Mouse (Mus musculus): ENCODE data around the gene Nuak2. TPM values are rescaled to one million over a fixed set of nuclear protein-coding genes. Genes with fewer than 3 reads are reported as not detected.
"Not testable (repeated sequence)": the region's sequence is repeated elsewhere in the genome, so short reads cannot be mapped to it uniquely, and the experiment has no call there.

Nuak2 gene
- total RNA-seq, 2 experiments from 2014 or later = 1.1 to 1.3 TPM

DNA sequence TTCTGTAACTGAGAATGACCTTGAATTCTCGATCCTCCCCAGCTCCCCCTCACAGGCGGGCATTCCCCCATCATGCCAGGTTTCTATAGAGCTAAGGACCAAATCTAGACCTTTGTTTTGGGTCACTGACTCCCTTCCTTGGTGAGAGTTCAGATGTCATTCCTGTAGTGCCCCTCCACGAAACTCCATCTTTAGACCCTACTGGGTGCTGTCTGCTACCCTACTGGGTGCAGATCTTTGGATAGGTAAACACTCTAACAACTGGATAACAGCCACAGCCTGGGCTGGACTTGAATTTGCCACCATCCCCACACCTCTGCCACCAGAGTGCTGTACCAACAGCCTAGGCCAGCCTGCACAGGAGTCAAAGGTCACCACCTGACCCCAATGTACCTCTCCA is 26.6 kb downstream of the Nuak2 start:
- intact Hi-C loops (cut with DNase I) = no loop called here
- DNase-seq (ENCODE audit: extremely low spot score in 1 of 2, low spot score in 2 of 2) = no peak

DNA sequence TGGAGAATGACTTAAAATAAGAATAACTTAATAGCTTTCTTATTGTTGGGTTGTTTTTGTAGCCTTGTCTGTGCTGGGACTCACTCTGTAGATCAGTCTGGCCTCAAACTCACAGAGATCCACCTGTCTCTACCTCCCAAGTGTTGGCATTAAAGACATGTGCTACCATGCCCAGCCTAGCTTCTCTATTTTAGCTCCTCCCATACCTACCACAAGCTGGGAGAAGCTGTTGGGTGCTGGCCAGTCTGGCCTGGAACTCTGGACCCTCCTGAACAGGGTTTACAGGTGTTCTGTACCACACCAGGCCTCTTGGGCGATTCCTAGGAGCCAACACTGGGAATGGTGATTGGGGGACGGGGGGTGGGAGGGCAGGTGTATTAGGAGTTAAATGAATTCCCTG is 27.3 kb downstream of the Nuak2 start:
- intact Hi-C loops (cut with DNase I) = no loop called here
- no peak for DNase-seq (ENCODE audit: extremely low spot score in 1 of 2, low spot score in 2 of 2)

DNA sequence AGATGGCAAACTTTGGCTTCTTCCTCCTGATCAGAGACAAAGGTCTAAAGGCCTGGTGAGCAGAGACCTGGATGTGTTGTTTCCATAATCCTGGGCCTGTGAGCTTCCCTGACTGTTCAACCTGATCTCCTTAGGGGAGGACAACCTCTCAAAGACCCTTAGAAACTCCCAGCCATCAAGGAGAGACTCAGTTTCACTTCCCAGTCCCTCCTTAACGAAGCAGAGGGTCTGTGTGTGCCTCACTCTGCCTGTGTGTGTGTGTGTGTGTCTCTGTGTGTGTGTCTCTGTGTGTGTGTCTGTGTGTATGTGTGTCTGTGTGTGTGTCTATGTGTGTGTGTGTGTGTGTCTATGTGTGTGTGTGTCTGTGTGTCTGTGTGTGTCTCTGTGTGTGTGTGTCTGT is 27.7 kb downstream of the Nuak2 start:
- DNase-seq (ENCODE audit: extremely low spot score in 1 of 2, low spot score in 2 of 2) = no peak
- intact Hi-C loops (cut with DNase I) = no loop called here

DNA sequence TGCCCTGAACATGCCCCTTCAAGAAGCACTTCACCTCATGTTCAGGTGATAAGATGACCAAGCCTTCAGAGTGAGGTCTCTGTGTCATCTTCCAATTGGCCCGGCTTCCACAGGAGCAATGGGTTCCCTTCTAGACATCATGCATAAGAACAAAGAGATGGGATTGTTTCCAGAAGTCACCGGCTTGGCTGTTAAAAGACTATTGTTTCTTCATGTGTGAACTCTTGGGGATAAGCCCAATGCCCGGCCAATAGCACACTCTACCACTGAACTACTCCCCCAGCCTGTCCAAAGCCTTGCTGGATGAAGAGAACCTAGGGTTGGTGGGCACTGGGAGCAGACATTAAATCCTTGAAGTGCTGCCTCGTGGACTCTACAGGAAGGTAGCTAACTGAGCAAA is 29.6 kb downstream of the Nuak2 start:
- no peak for DNase-seq (ENCODE audit: extremely low spot score in 1 of 2, low spot score in 2 of 2)
- intact Hi-C loops (cut with DNase I) = no loop called here

DNA sequence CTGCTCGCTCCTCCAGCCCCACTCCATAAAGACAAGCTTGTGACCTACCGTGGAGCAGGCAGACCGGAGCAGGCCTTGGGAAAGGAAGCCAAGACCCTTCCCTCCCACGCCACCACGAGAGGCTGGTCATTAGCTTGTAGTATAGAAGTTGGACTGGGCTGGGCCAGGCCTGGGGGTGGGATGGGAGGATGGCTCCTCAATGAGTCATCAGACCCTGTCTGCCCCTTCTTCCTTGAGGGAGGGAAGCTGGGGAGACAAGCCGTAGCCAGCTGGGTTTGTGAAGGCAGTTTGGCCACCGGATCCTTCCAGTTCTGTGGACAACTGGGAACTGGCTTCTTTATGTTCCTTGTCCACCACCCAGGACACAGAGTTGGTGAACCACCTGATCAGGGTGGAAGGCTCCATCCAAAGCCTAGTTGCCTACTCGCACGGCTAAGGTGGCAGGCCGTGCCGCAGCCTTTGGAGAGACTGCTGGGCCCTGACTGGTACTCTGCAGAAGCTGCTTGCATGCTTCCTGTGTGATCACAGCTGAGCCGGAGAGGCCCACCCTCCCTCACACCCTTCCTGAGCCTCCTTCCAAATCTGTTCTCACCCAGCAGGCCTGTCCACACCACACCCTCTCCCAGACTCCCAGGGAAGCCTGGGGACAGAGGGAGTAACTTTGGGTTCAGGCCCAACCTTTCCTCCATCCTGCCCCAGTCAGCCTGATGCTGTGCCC is 30.4 kb downstream of the Nuak2 start:
- intact Hi-C loops (cut with DNase I) = no loop called here
- no peak for DNase-seq (ENCODE audit: extremely low spot score in 1 of 2, low spot score in 2 of 2)

DNA sequence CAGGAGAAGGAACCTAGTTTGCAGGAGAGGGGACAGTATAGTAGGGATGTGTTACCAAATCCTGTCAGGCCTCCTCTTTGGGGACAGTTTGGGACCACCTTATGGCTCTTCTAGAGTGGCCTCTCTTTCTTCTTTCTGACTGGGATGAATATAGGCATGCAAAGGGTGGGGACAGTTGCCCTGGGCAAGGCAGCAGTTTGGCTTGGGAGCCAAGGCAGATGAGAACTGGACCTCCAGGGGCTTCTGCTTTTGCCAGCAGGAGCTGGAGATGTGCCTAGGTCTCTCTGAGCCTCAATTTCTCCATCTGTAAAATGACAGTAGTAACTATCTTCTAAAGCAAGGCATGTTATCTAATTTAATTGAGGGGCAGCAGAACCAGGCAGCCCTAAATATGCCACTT is 31.0 kb downstream of the Nuak2 start:
- intact Hi-C loops (cut with DNase I) = no loop called here
- no peak for DNase-seq (ENCODE audit: extremely low spot score in 1 of 2, low spot score in 2 of 2)

DNA sequence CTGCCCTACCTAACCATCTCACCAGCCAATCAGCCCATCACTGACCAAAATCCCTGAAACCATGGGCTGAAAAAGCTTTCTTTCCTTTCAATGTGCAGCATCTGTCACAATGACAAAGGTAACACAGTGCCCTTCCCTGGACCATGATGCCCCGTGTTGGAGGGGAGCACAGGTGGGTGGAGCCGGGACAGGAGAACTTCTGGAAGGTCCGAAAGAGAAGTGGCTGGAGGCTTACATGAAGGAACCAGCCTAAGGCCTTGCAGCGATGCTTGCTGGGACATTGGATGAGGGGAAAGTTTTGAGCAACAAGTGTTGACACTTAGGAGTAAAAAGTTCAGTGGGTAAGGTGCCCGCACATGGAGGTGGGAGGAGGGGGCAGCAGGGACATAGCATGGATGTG is 32.5 kb downstream of the Nuak2 start:
- no peak for DNase-seq (ENCODE audit: extremely low spot score in 1 of 2, low spot score in 2 of 2)
- intact Hi-C loops (cut with DNase I) = no loop called here

DNA sequence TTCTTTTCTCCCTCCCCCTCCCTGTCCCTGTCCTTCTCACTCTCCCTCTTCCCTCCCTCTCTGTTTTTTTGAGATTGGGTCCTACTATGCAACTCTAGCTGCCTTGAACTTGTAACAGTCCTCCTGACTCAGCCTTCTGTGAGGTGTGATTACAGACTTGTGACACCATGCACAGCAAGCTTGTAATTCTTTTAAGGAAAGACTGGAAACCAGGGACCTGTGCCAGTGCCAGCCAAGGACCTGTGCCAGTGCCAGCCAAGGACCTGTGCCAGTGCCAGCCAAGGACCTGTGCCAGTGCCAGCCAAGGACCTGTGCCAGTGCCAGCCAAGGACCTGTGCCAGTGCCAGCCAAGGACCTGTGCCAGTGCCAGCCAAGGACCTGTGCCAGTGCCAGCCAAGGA is 33.1 kb downstream of the Nuak2 start:
- intact Hi-C loops (cut with DNase I); DNase-seq (ENCODE audit: extremely low spot score in 1 of 2, low spot score in 2 of 2): not testable (repeated sequence)

DNA sequence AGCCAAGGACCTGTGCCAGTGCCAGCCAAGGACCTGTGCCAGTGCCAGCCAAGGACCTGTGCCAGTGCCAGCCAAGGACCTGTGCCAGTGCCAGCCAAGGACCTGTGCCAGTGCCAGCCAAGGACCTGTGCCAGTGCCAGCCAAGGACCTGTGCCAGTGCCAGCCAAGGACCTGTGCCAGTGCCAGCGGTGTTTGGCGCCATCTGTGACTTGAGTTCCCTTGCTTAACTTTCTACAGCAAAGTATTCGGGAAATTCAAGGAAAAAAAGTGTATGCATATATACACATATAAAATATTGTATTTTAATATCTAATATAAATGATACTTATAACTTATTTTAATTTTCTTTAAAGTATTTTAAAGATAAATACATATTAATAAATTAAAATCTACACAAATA is 33.7 kb downstream of the Nuak2 start:
- intact Hi-C loops (cut with DNase I); DNase-seq (ENCODE audit: extremely low spot score in 1 of 2, low spot score in 2 of 2): not testable (repeated sequence)

DNA sequence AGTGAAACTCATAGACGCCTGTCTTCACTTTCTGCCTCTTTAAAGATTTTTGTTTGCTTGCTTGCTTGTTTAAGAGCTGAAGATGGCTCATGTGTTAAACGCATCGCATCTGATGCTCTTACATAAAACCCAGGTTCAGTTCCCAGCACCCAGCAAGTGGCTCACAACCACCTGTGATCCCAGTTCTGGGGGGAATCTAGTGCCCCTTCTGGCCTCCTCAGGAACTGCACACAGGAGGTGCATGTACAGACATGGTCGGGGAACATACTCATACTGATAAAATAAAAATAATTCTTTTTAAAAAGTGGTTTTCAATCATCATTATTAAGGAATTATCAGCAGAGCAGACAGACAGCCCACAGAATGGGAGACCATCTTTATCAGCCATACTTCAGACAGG is 35.1 kb downstream of the Nuak2 start:
- no peak for DNase-seq (ENCODE audit: extremely low spot score in 1 of 2, low spot score in 2 of 2)
- intact Hi-C loops (cut with DNase I) = loop anchor here (10.0 kb wide), 1 partner anchor 196 kb away; no protein-coding TSS in a partner anchor

DNA sequence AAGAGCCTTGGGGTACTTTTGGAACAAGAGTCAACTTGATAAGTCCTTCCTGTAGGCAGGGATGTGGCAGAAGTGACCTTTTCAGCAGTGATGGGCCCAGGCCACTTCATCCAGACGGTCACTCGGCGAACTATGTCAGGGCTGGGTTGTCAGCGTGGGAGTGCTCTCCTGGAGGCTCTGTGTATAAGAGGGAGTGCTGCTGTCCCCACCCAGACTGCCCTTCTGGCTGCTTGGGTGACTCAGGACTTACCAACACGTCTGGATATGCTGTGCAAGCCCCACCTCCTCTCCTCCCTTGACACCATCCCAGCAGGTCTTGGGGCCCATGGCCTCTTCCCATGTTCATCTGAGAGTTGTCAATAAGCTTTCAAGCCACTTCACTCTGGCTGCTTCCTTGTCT is 37.5 kb downstream of the Nuak2 start:
- intact Hi-C loops (cut with DNase I) = loop anchor here (10.0 kb wide), 1 partner anchor 199 kb away; no protein-coding TSS in a partner anchor
- no peak for DNase-seq (ENCODE audit: extremely low spot score in 1 of 2, low spot score in 2 of 2)

DNA sequence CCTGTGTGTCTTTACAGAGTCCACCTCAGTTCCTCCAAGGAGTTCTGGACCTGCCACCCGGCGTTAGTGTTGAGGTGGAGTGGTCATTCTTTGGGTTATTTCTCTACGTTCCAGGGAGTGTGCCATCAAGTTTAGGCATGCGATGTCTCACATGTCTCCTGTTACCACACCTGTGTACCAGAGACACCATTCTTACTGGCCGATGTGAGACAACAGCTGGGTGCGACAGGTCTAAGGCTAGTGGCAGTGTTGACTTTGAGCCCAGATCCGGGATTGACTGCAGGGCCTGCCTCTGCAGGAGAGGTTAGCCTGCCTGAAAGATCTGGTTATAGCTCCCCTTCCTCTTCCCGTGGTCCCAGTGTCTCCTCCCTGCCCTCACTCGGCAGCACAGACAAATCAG is 38.3 kb downstream of the Nuak2 start:
- intact Hi-C loops (cut with DNase I) = loop anchor here (2.0 to 10.0 kb wide), 2 partner anchors 41 to 199 kb away; no protein-coding TSS in a partner anchor
- DNase-seq (ENCODE audit: extremely low spot score in 1 of 2, low spot score in 2 of 2) = no peak

DNA sequence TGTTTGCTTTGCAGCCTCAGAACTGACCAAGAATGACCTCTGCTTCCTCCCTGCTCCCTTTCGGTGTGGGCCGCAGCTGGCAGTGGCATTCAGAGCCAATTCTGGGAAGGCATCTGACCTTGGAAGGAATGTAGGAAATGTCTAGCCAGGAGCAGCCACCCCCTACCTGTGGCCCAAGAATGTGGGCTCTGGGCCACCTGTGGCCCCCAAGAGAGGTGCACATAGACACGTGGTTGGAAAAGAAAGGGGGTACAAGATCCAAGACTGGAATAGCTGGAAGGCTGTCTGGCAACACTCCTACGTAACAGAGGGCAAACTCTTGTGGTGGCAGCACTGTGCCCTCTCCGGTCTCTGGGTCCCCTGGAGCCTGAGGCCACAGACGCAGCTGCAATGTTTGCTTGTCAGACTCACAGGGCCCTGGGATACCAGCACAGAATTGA is 39.3 kb downstream of the Nuak2 start:
- intact Hi-C loops (cut with DNase I) = loop anchor here (2.0 to 10.0 kb wide), 2 partner anchors 42 to 200 kb away; no protein-coding TSS in a partner anchor
- no peak for DNase-seq (ENCODE audit: extremely low spot score in 1 of 2, low spot score in 2 of 2)

DNA sequence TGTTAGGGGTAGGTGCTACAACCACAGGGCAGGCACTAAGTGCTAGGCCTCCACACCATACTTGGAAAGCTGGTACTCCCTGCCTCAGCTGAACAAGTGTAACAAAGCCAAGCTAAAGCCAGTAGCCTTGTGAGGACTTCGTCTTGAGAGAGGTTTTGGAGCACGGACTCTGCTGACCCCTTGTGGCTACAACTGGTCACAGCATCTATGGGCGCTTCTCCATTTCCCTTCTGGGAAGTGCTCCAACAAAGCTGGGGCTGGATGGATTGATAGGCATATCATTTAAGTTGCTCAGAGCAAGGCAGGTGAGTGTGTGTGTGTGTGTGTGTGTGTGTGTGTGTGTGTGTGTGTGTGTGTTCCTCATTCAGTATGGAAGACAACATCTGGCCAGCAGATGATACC is 39.9 kb downstream of the Nuak2 start:
- peak; percentile 81 to 85 for DNase-seq (ENCODE audit: extremely low spot score in 1 of 2, low spot score in 2 of 2)
- intact Hi-C loops (cut with DNase I) = loop anchor here (2.0 to 10.0 kb wide), 2 partner anchors 43 to 201 kb away; no protein-coding TSS in a partner anchor

DNA sequence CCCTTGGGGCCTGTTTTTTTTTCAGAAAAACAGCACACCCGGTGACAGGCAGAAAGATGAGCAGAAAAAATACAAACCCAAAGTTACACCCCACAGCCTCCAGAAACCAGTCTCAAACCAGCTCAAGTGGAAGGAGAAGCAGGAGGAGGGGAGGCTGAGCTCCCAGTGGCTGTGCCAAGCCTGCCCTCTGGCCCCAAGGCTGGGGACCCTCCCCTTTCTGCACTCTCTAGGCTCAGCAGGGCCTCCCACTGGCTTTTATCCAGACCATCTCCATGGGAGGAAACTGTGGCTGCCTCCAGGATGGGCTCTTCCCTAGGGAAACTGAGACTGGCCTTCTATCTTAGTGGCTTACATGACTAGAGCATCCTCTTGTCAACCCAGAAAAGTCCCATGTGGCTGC is 40.9 kb downstream of the Nuak2 start:
- DNase-seq (ENCODE audit: extremely low spot score in 1 of 2, low spot score in 2 of 2) = no peak
- intact Hi-C loops (cut with DNase I) = loop anchor here (10.0 kb wide), 1 partner anchor 202 kb away; no protein-coding TSS in a partner anchor

DNA sequence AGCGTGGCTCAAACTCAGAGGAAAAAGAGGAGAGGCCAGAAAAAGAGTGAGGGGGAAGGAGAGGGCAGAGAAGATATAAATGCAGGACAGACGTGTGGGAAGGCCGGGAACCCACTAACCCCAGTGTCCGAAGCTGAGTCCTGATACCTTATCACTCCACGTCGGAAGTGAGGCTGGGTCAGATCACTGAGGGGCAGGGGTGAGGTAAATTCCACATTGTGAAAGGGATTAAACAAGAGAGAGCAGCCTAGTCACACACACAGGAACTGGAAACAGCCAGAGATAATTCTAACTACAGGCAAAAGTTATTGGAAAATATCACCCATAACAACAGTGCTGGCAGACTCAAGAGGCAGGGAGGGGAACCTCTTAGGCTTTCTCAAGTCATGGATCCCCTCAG is 46.0 kb downstream of the Nuak2 start:
- DNase-seq (ENCODE audit: extremely low spot score in 1 of 2, low spot score in 2 of 2) = no peak
- intact Hi-C loops (cut with DNase I) = loop anchor here (10.0 kb wide), 1 partner anchor 113 kb away; the partner anchor contains the start of gene Rbbp5

DNA sequence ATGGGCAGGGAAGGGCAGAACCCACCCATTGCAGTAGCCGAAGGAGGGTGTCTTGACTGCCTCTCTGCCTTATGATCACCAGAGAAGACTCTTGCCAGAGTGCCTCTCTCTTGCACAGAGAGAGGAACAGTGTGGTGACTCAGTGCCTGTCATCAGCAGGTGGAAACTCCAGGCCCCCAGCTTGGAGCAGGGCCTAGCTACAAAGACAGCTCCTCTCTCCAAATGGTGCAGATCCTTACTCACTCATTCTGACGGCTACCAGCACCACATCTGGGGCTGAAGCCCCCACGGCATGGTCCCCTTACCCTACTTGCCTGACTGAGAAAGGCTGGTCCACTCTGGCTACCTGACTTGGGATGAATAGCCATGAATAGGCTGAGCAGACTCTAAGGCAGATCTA is 48.5 kb downstream of the Nuak2 start:
- intact Hi-C loops (cut with DNase I) = loop anchor here (10.0 kb wide), 1 partner anchor 110 kb away; the partner anchor contains the start of gene Rbbp5
- DNase-seq (ENCODE audit: extremely low spot score in 1 of 2, low spot score in 2 of 2) = no peak

DNA sequence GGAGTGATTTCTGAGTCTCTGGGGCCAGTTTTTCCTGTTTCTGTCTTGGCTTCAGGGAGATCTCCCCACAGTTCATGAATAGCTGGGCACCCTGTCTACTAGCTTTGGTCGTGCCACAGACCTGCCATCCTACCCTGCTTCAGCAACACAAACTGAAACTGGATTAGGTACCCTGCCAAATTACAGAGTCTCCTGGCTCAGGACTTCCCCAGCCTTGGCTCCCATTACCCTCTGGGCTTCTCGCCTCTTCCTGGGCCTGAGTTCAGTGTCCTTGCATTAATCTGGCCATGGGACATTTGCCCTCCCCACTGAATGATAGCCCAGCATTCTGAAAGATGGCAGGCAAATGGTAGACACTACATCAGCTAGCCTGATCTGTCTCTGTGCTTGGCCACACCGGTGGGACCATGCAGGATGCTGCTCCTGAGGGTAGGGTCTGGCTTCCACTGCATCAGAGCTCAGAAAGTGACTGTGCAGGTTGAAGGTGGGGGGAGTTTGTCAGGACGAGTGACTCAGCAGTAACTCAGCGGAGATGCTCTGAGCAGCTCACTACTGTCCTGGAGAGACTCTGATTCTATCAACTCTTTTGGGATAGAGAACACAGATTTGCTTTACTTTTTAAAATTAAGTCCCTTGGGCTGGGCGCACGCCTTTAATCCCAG is 49.1 kb downstream of the Nuak2 start:
- intact Hi-C loops (cut with DNase I) = loop anchor here (5.0 to 10.0 kb wide), 2 partner anchors 62 to 110 kb away; partner anchors contain the start of gene Rbbp5
- peak in 1 of 2 experiments; percentile 51 for DNase-seq (ENCODE audit: extremely low spot score in 1 of 2, low spot score in 2 of 2)

DNA sequence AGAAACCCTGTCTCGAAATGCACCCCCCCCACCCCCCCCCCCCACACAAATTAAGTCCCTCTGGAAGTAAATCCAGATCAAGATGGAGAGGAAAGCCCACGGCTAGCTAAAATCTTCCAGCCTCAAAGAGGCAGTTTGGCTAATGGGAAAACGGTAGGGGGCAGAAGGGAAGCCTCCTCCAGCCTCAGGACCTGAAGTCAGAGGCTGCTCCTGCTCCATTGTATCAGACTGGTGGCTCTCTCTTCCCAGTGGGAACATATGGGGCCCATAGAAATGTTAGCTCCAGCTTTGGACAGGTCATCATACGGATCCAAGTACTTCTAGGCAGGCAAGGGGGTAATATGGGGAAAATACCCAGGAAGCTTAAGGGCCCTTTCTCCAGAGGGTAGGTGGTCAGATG is 49.7 kb downstream of the Nuak2 start:
- intact Hi-C loops (cut with DNase I) = loop anchor here (5.0 to 10.0 kb wide), 2 partner anchors 62 to 109 kb away; partner anchors contain the start of gene Rbbp5
- DNase-seq (ENCODE audit: extremely low spot score in 1 of 2, low spot score in 2 of 2) = no peak

DNA sequence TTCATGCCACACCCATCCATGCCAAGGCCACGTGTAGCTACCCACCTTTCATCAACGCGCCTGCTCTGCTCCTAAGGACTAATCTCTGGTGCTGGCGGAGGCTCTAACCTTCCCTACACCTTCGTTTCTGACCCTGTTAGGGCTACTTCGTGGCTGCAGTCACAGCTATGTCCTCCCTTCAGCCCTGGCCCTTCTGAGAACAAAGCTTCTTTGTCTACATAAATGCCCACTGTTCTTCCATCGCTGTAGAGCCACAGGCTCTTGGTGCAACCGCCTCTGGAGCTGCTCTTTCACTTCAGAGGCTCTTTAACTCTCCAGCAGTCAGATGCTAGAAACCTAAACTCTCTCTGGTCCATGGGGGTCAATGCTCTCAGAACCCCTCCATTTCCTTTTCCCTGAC is 50.3 kb downstream of the Nuak2 start:
- DNase-seq (ENCODE audit: extremely low spot score in 1 of 2, low spot score in 2 of 2) = no peak
- intact Hi-C loops (cut with DNase I) = loop anchor here (5.0 to 10.0 kb wide), 2 partner anchors 61 to 109 kb away; partner anchors contain the start of gene Rbbp5
